Mouse (Mus musculus) thymus, adult 2 months (tissue): ENCODE measurements around the gene Tmem33.

Experiments used
- CTCF ChIP-seq: fragments of 200-500 bp; IDR thresholded peaks from 2 replicates; pipeline ENCODE4 v1.5.1; 2012; ENCODE audit warnings: mild to moderate bottlenecking, control low read depth, low read length, moderate library complexity, borderline replicate concordance; ENCODE audit not compliant: control insufficient read depth, poor library complexity, insufficient read depth; ENCODE audit errors: extremely low read depth
- POLR2A ChIP-seq: fragments of 200-500 bp; IDR thresholded peaks from 2 replicates; pipeline ENCODE4 v1.6.1; 2012; ENCODE audit warnings: mild to moderate bottlenecking, low read length, control low read depth, moderate library complexity; ENCODE audit not compliant: control insufficient read depth, poor library complexity, insufficient read depth; ENCODE audit errors: extremely low read depth

GRCm38 (mm10) chr5:67301722-67302331, 41.5 kb downstream of the Tmem33 start:
- no peak for TF ChIP-seq CTCF
- TF ChIP-seq POLR2A, result no peak
